Mouse (Mus musculus) gastrocnemius, postnatal 25 days (tissue): ENCODE results near the gene Wdr66. TPM values are rescaled to one million over a fixed set of nuclear protein-coding genes. Genes with fewer than 3 reads are reported as not detected.

Source experiments
- DNase-seq: peaks from one replicate; pipeline ENCODE4 v3.0.0; 2022
- total RNA-seq, 2 experiments: library from RNA; stranded (reverse); gene quantifications; 1 replicate in 1 of 2; 2 replicates in 1 of 2; pipeline ENCODE4 v1.2.3; 2021

Gene Wdr66
- total RNA-seq, 2 experiments from 2014 or later: 1.1 to 1.9 TPM

GRCm38 (mm10) chr5:123357253-123357652, 105.4 kb downstream of the Wdr66 start:
- no peak for DNase-seq

- no peak for DNase-seq
Measured at GRCm38 (mm10) chr5:123359431-123359830, 107.5 kb downstream of the Wdr66 start.

- no peak for DNase-seq
Measured at GRCm38 (mm10) chr5:123362911-123363310, 111.0 kb downstream of the Wdr66 start.

GRCm38 (mm10) chr5:123364302-123364971, 112.5 kb downstream of the Wdr66 start:
- peak; percentile 74 for DNase-seq

- no peak for DNase-seq
Measured at GRCm38 (mm10) chr5:123368869-123369488, 117.1 kb downstream of the Wdr66 start.

- no peak for DNase-seq
Measured at GRCm38 (mm10) chr5:123370049-123370448, 118.1 kb downstream of the Wdr66 start.

GRCm38 (mm10) chr5:123375262-123375661, 123.4 kb downstream of the Wdr66 start:
- no peak for DNase-seq

GRCm38 (mm10) chr5:123375793-123376452, 124.0 kb downstream of the Wdr66 start:
- no peak for DNase-seq

- DNase-seq: peak; percentile 60
Measured at GRCm38 (mm10) chr5:123376569-123376968, 124.7 kb downstream of the Wdr66 start.

Other genes starting within 250 kb of the Wdr66 start
- gene Orai1, start 237.0 kb upstream of the Wdr66 start, total RNA-seq: 10 to 100 TPM; 31.5 to 36.3 TPM
- gene Morn3, start 205.1 kb upstream of the Wdr66 start, total RNA-seq: not detected
- 10 to 100 TPM; 14.1 to 15.3 TPM for gene Tmem120b, start 183.7 kb upstream of the Wdr66 start, total RNA-seq
- under 1 TPM; 0.23 to 0.38 TPM for gene Rhof, start 119.4 kb upstream of the Wdr66 start, total RNA-seq
- 1 to 10 TPM; 8.1 to 9.6 TPM for gene Setd1b, start 109.9 kb upstream of the Wdr66 start, total RNA-seq
- gene Psmd9, start 82.7 kb upstream of the Wdr66 start, total RNA-seq: 10 to 100 TPM; 14.2 to 15.2 TPM
- not detected for gene Hpd, start 69.4 kb upstream of the Wdr66 start, total RNA-seq
- 1 to 10 TPM; 8.4 to 8.6 TPM for gene Bcl7a, start 91.7 kb downstream of the Wdr66 start, total RNA-seq
- 10 to 100 TPM; 54.5 TPM for gene Mlxip, start 142.7 kb downstream of the Wdr66 start, total RNA-seq
- gene Lrrc43, start 237.2 kb downstream of the Wdr66 start, total RNA-seq: not detected
- gene Il31, start 237.4 kb downstream of the Wdr66 start, total RNA-seq: not detected